Mouse (Mus musculus) bone marrow, adult 2 months (tissue): ENCODE results near the gene 2210010C04Rik.

Experiments
- CTCF ChIP-seq: fragments of 200-500 bp; IDR thresholded peaks from 2 replicates; pipeline ENCODE4 v1.5.1; 2011; ENCODE audit warnings: low read length, control low read depth; ENCODE audit not compliant: control insufficient read depth, insufficient read depth
- POLR2A ChIP-seq: fragments of 200-500 bp; IDR thresholded peaks from 2 replicates; pipeline ENCODE4 v1.6.1; 2011; ENCODE audit warnings: low read depth, mild to moderate bottlenecking, control low read depth, low read length, borderline replicate concordance; ENCODE audit not compliant: control insufficient read depth

DNA sequence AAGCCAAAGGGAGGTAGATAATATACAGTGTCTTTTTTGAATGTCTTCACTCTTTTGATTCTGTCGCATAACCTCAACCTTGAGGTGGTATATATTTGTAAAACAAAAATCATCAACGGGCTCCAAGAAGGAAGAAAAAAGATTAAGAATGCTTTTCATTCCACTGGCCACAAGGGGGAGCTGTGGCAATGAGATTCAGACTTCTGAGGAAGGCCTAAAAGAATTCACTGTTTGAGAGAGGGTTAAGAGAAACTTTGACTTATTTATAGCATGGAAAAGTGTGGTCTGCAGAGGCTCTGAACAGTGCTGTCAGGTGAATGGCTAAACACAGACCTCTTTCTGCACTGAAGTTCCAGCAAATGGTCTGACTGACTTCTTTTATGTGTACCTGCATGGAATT is 20.3 kb upstream of the 2210010C04Rik start:
- 0 out of 2 replicates have a peak, but pooled peaks have one; percentile 34 for TF ChIP-seq CTCF
- no peak for TF ChIP-seq POLR2A
